Mouse (Mus musculus): ENCODE data around the gene S1pr5.
"Not testable (repeated sequence)": the region's sequence is repeated elsewhere in the genome, so short reads cannot be mapped to it uniquely, and the experiment has no call there.

The S1pr5 gene

GRCm38 (mm10) chr9:21197981-21198380 is 50.3 kb downstream of the S1pr5 start:
- no peak for DNase-seq

- peak; percentile 62 for DNase-seq
Observed at GRCm38 (mm10) chr9:21196521-21197433, 51.5 kb downstream of the S1pr5 start.

GRCm38 (mm10) chr9:21195736-21196505 is 52.3 kb downstream of the S1pr5 start:
- DNase-seq, result not testable (repeated sequence)

GRCm38 (mm10) chr9:21194787-21195493 is 53.3 kb downstream of the S1pr5 start:
- no peak for DNase-seq

GRCm38 (mm10) chr9:21193786-21194185 is 54.5 kb downstream of the S1pr5 start:
- DNase-seq, result no peak
